Mouse (Mus musculus) CH12.LX (cell line): ENCODE data around the gene Man2a1.

Experiments used
- CHD2 ChIP-seq: IDR thresholded peaks from 2 replicates; pipeline ENCODE4 v1.6.1; 2011; ENCODE audit warnings: low read length, improper control_type of control experiment
- CTCF ChIP-seq, 2 experiments: IDR thresholded peaks in 1 of 2; conservative IDR thresholded peaks in 1 of 2; 2 replicates each; pipeline ENCODE4 v1.5.1; 2011 to 2012; ENCODE audit warnings: low read depth in 2 of 2, low read length in 2 of 2, improper control_type of control experiment in 1 of 2, inconsistent platforms in 1 of 2, mild to moderate bottlenecking in 1 of 2, moderate library complexity in 1 of 2
- ELF1 ChIP-seq: IDR thresholded peaks from 2 replicates; pipeline ENCODE4 v1.6.1; 2014; ENCODE audit warnings: low read depth, mild to moderate bottlenecking, inconsistent platforms, low read length, improper control_type of control experiment
- EP300 ChIP-seq: IDR thresholded peaks from 2 replicates; pipeline ENCODE4 v1.6.1; 2011; ENCODE audit warnings: low read length, improper control_type of control experiment
- KAT2A ChIP-seq: IDR thresholded peaks from 2 replicates; pipeline ENCODE4 v1.6.1; 2012; ENCODE audit warnings: low read length, improper control_type of control experiment, inconsistent platforms; ENCODE audit not compliant: insufficient replicate concordance
- MAFK ChIP-seq: IDR thresholded peaks from 2 replicates; pipeline ENCODE4 v1.6.1; 2011; ENCODE audit warnings: low read length, improper control_type of control experiment; ENCODE audit not compliant: insufficient replicate concordance
- MAX ChIP-seq: IDR thresholded peaks from 2 replicates; pipeline ENCODE4 v1.6.1; 2011; ENCODE audit warnings: low read length, improper control_type of control experiment
- NELFE ChIP-seq: IDR thresholded peaks from 2 replicates; pipeline ENCODE4 v1.6.1; 2011; ENCODE audit warnings: low read depth, low read length, improper control_type of control experiment
- POLR2AphosphoS2 ChIP-seq: IDR thresholded peaks from 2 replicates; pipeline ENCODE4 v1.6.1; 2011; ENCODE audit warnings: low read depth, low read length, improper control_type of control experiment
- SMC3 ChIP-seq: IDR thresholded peaks from 2 replicates; pipeline ENCODE4 v1.6.1; 2011; ENCODE audit warnings: low read depth, low read length, improper control_type of control experiment
- ZC3H11A ChIP-seq: IDR thresholded peaks from 2 replicates; pipeline ENCODE4 v1.6.1; 2012; ENCODE audit warnings: low read depth, mild to moderate bottlenecking, inconsistent platforms, low read length, improper control_type of control experiment

DNA sequence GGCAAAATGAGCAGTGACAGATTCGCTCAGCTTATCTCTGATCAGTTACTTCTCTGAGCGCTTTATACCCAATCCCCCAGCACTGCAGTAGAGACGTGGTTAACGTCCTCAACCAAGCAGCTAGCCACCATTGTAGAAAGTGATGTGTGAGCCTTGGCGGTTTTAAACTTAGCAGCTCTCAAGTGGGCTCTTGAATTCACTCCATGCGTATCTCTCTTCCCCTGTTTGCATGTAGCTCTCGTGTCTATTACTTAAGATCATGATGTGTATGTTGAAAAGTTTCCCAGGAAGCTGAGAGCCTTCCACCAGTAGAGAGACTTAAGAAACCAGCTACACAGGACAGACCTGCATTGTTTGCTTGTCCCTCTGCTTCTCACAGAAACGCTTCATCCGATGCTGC, 46.9 kb downstream of the Man2a1 start:
- TF ChIP-seq ZC3H11A (no peak), CTCF (conservative IDR thresholded peaks at IDR 0.05 in 1 of 2, IDR thresholded peaks at IDR 0.05 in 1 of 2; ENCODE audit: low read depth in 2 of 2, low read length in 2 of 2) (no peak), ELF1 (no peak), EP300 (no peak), CHD2 (no peak), NELFE (no peak), MAFK (no peak), POLR2AphosphoS2 (no peak), KAT2A (no peak), SMC3 (no peak), MAX (no peak)
